Mouse (Mus musculus) cerebellum, adult (tissue): ENCODE measurements around the gene Gdf15.
A peak's percentile ranks its signal among the peaks of the same experiment; 100 is the strongest.

ENCODE experiments used
- ATAC-seq: cut with Nextera tagmentation; 2 replicates; pipeline ENCODE4 v1.9.2; 2017; ENCODE audit warnings: mild to moderate bottlenecking, moderate library complexity, mixed read lengths; ENCODE audit not compliant: insufficient number of reproducible peaks, low FRiP score, low TSS enrichment

Gene Gdf15

DNA sequence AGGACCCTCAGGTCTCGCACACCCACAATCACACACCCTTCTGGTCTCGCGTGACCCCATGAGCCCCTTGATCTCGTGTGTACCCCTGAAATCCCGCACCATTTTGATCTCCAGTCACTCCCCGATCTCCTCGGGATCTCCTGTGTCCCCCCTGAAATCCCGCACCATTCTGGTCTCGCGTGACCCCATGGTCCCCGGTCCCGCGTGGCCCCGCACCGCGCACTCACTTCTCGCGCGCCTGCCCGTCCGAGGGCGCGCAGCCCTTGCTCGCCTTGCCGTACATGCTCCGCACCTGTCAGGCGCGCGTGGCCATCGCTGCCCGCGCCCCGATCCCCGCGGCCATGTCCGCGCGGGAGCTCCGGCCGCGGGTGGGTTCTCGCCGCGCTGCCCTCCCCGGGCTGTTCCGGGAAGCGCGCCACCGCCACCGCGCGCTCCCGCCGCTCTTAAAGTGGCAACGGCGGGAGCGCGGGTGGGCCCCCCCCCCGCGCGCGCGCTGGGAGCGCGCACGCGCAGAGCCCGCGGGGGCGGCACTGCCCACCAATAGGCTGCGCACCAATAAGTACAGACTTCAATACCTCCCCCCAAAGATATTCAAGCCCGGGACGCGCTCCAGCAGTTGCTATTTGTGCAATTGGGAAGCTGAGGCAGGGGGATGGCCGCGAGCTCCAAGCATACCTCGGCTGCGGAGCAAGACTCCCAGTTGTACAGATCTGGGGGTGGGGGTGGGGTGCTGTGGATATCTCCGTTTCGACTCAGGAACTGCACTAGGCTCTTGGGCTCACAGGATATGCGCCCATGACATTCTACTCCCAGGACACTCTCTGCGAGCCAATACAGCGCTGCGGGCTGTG, 24.1 kb downstream of the Gdf15 start:
- ATAC-seq, result no peak

- no peak for ATAC-seq
Observed at GRCm38 (mm10) chr8:70607603-70607897, 24.7 kb downstream of the Gdf15 start.

GRCm38 (mm10) chr8:70606780-70607602, 25.3 kb downstream of the Gdf15 start:
- ATAC-seq, result no peak

DNA sequence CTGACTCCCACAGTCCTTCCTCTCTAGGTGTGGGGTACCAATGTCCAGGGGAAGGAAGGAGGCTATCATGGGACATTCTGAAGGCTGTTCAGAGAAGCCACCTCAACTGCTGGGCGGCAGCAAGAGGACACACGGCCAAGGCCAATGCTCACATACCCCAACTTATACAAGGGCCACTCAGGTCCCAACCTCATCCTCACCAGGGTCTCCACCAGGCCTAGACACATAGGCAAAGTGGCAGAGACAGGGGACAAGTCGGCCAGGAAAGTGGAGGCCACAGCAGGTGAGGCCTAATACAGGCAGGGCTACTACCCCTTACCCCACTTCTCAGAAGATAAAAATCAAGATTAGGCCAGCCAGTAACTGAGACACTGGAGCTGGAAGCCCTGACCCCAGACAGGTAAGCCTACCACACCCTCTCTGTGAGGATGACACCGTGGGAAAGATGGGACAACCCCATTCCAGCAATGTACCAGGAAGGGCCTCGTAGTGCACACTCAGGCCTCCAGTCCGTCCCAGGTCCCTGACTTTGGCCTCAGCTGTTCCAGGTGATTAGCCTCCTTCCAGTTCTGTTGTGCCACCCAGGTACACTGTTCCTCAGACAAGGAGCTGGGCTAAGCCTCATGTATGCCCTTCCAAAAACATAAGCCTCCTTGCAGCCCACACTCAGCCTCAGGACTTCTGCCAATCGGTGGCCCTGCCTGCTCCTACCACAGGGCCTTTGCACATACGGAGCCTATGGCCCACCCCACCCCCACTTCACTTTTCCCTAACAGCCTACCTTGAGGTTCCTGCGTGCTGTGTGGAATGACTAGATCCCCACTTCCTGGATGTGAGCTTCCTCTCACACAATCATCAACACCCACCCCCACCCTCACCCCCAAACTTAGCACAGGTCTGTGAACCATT, 26.1 kb downstream of the Gdf15 start:
- ATAC-seq, result no peak

DNA sequence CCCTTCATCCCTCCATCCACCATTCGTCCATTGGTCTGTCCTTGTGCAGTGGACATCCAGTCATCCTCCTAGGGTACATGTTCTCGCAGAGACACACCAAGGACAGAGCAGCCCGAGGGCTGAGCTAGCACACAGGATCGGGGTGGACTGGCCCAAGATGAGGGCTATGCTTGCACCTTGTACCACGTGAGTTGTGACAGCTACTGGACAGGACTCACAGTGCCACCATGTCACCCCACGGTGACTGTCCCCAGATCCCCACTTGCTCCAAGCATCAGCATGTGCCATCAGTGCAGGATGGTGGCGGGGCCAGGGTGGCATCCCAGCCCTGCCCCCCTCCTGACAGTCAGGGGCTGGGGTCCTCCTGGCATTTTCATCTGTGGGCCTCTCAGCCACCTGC, 27.7 kb downstream of the Gdf15 start:
- no peak for ATAC-seq

- ATAC-seq, result no peak
Observed at GRCm38 (mm10) chr8:70602139-70602811, 30.0 kb downstream of the Gdf15 start.

- no peak for ATAC-seq
Observed at GRCm38 (mm10) chr8:70601271-70601649, 31.0 kb downstream of the Gdf15 start.

GRCm38 (mm10) chr8:70600473-70601270, 31.6 kb downstream of the Gdf15 start:
- no peak for ATAC-seq

DNA sequence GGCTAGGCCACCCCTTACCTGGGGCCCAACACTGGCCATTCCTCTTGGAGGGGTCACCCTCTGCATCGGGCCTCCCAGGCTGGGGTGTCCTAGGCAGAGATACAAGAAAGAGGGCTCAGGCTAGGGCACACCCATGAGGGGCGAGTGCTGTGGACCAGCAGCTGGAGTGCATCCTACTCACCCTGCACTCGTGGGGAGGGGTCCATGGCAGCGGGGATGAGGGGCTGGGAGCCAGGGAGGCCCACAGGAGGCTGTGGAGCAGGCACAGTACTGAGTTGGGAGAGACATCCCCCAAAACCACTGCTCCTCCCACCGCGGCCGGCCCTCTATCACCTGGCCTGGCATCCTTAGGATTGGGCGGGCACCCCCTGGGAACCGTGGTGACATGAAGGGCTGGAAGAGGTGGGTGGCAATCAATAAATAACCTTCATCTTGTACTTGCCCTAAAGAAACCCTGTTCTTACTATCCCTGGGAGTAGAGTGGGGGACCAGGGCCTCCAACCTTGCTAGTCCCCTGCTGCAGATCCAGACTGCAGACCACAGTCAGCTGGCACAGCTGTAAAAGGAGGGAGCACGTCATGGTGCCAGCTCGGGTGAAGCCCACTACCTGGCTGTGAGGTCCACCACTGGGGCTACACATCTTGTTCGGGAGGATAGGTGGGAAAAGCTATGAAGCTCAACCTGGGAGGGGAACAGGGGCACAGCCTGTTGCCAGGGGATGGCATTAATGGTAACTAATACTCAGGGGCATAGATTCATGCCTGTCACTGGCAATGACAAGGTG, 32.6 kb downstream of the Gdf15 start:
- ATAC-seq, result no peak

DNA sequence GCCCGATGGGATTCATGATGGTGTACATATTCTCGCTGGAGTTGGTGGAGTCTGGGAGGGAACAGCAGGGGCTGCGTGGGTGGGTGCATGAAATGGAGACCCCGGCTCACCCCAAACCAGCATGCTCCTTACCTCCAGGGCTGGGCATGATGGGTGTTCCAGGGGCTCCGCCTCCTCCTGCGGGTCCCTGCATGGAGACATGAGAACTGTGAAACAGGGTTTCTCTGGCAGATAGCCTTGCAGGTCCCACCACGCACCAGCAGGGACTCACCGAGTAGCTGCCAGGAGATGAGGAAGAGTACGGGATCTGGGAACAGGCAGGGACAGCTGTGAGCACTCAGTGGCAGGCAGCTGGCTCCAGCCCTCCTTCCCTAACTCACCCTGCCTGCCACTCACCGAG, 33.5 kb downstream of the Gdf15 start:
- ATAC-seq, result no peak

DNA sequence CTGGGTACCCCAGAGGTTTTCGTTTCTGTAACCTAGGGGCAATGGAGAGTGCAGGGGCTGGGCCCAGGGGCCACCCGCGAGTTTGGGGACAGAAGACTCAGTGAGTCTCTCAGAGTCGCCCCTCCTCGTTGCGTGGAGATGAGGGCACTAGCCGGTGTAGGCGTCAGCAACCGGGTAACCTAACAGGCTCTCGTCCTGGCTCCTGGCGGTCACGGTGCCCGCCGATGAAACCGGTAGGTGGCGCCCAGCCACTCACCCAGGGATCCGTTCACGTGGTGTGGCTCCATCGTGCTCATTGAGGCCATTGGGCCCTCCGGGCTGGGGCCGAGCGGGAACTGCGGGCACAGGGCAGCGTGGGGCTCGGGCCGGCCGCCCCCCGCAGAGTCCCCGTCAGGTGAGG, 34.0 kb downstream of the Gdf15 start:
- peak; percentile 65 for ATAC-seq

- ATAC-seq, result peak; percentile 3; the same call in 1 of the 2 replicates
Observed at GRCm38 (mm10) chr8:70597417-70598272, 34.6 kb downstream of the Gdf15 start.

GRCm38 (mm10) chr8:70596775-70597416, 35.4 kb downstream of the Gdf15 start:
- ATAC-seq, result no peak

DNA sequence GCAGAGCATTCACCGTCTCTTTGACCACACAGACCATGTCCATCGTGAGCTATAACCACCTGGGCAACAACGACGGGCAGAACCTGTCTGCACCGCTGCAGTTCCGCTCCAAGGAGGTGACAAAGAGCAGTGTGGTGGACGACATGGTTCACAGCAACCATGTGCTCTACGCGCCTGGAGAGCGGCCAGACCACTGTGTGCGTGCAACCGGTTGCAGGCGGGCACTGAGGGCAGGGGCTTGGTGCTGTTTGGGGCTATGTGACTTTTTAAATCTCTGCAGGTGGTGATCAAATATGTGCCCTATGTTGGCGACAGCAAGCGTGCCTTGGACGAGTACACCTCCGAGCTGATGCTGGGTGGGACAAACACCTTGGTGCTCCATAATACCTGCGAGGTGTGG, 36.0 kb downstream of the Gdf15 start:
- ATAC-seq, result no peak

DNA sequence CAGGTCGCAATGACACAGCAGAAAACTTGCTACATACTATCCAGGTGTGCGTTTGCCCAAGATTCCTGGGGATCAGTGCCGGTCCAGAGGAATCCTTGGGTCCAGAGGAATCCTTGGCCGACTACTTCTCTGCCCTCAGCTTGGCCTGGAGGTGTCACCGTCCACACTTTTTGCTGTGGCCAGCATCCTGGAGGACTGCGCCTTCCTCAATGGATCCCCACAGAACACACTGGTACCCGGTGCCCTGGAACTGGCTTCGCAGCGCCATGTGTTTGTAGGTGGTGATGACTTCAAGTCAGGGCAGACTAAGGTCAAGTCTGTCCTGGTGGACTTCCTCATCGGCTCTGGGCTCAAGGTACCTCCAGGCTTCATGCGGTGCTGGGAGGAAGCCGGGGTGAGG, 36.4 kb downstream of the Gdf15 start:
- ATAC-seq, result no peak

DNA sequence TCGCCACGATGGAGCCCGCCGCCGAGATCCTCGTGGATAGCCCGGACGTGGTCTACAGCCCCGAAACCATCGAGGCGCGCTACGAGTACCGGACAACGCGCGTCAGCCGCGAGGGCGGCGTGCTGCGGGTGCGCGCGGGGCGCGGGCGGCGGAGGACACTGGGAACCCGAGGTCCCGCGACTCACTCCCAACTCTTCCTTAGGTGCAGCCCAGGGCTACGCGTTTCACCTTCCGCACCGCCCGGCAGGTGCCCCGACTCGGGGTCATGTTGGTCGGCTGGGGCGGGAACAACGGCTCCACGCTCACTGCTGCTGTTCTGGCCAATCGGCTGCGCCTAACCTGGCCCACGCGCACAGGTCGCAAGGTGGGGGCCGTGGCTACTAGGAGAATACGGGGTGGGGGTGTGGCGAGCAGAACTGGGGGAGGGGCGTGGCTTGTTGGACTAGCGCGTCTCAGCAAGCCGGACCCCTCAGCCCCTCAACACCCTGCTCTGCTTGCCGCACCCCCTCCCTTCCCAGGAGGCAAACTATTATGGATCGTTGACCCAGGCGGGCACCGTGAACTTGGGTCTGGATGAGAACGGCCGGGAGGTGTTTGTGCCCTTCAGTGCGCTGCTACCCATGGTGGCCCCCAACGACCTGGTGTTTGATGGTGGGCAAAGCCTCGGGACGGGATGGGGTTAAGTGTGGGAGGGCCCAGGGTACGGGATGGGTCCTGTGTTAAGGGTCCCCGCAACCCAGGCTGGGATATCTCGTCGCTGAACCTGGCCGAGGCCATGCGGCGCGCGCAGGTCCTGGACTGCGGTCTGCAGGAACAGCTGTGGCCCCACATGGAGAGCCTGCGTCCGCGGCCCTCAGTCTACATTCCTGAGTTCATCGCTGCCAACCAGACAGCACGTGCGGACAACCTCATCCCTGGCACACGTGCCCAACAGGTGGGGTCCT, 37.4 kb downstream of the Gdf15 start:
- ATAC-seq, result no peak
